Mouse (Mus musculus) hindbrain, embryonic 14.5 days (tissue): ENCODE measurements around the gene Sbno1. TPM values are rescaled to one million over a fixed set of nuclear protein-coding genes. Genes with fewer than 3 reads are reported as not detected.
A peak's percentile ranks its signal among the peaks of the same experiment; 100 is the strongest.

ENCODE experiments used
- ATAC-seq: fragments of 200-750 bp; cut with Nextera tagmentation; 2 replicates; pipeline ENCODE4 v1.8.0; 2017; ENCODE audit warnings: moderate number of reproducible peaks, mild to moderate bottlenecking, moderate TSS enrichment, moderate library complexity; ENCODE audit not compliant: low FRiP score
- DNase-seq: peaks from one replicate; pipeline ENCODE4 v3.0.0-alpha.2; 2015; ENCODE audit warnings: low spot score
- H3K27ac ChIP-seq: fragments of 300-500 bp; sonication (generic); 2 replicates; pipeline ENCODE4 v1.5.1; 2014; ENCODE audit warnings: mild to moderate bottlenecking, moderate library complexity
- H3K27me3 ChIP-seq: fragments of 300-500 bp; sonication (generic); 2 replicates; pipeline ENCODE4 v1.6.1; 2014; ENCODE audit warnings: mild to moderate bottlenecking, low read length, mixed read lengths; ENCODE audit not compliant: control insufficient read depth, insufficient read depth
- H3K36me3 ChIP-seq: fragments of 300-500 bp; sonication (generic); replicated peaks from 2 replicates; pipeline ENCODE4 v1.6.1; 2014; ENCODE audit not compliant: control insufficient read depth, insufficient read depth
- H3K4me1 ChIP-seq: fragments of 300-500 bp; sonication (generic); replicated peaks from 2 replicates; pipeline ENCODE4 v1.6.1; 2014; ENCODE audit warnings: antibody characterized with exemption, low read length, mixed read lengths; ENCODE audit not compliant: control insufficient read depth, insufficient read depth
- H3K4me2 ChIP-seq: fragments of 300-500 bp; sonication (generic); replicated peaks from 2 replicates; pipeline ENCODE4 v1.6.1; 2014; ENCODE audit warnings: mild to moderate bottlenecking, moderate library complexity
- H3K4me3 ChIP-seq: fragments of 300-500 bp; sonication (generic); replicated peaks from 2 replicates; pipeline ENCODE4 v1.5.1; 2014; ENCODE audit warnings: mild to moderate bottlenecking, low read length
- H3K9ac ChIP-seq: fragments of 300-500 bp; sonication (generic); 2 replicates; pipeline ENCODE4 v1.6.1; 2014
- H3K9me3 ChIP-seq: fragments of 300-500 bp; sonication (generic); 2 replicates; pipeline ENCODE4 v1.6.1; 2016; ENCODE audit warnings: low read length; ENCODE audit not compliant: control insufficient read depth
- WGBS: fragments of 180-500 bp; shearing (Covaris S2); extraction: QIAGEN DNeasy Blood & Tissue Kit; methylation state at CpG from one replicate; pipeline ENCODE4 v1.1.7; 2014; 5-methylcytosine and 5-hydroxymethylcytosine counted together
- microRNA-seq: library from miRNA; unstranded; fragments of <30 nt; microRNA quantifications from one replicate; pipeline ENCODE4, GENCODE M21; 2016
- polyA plus RNA-seq: library from polyadenylated mRNA; unstranded; fragments of >200 nt; fragmentation: Nextera tagmentation; extraction: Ambion mirVana; gene quantifications from 2 replicates; pipeline ENCODE4 v1.2.1, GENCODE M21; 2014

Gene Sbno1
- polyA plus RNA-seq, 1 experiment from 2014 or later = 87.6 TPM

GRCm38 (mm10) chr5:124337103-124337502, 88.7 kb downstream of the Sbno1 start:
- Histone ChIP-seq H3K4me3 (no peak overlapping the region), H3K36me3 (no peaks in the 10 kb centered on the region), H3K27me3 (no peaks in the 10 kb centered on the region), H3K9ac (no peak overlapping the region), H3K9me3 (no peaks in the 10 kb centered on the region), H3K4me2 (no peak overlapping the region), H3K27ac (no peak overlapping the region), H3K4me1 (peaks cover 5% of the 10 kb centered on the region; the same call in 1 of the 2 replicates)
- ATAC-seq = no peak
- 86% methylated on average over 9 of the region's 9 CpGs for WGBS
- no peak for DNase-seq

- Histone ChIP-seq H3K27ac (peak overlapping the region; percentile 85), H3K4me1 (peaks cover 5% of the 10 kb centered on the region; the same call in 1 of the 2 replicates), H3K4me3 (no peak overlapping the region), H3K4me2 (0 out of 2 replicates have a peak overlapping the region, but pooled peaks have one; percentile 1), H3K27me3 (no peaks in the 10 kb centered on the region), H3K9ac (peak overlapping the region; percentile 39; the same call in 1 of the 2 replicates), H3K9me3 (no peaks in the 10 kb centered on the region), H3K36me3 (no peaks in the 10 kb centered on the region)
- DNase-seq (peak; percentile 76), ATAC-seq (peak; percentile 88)
- 10% methylated on average over 6 of the region's 6 CpGs for WGBS
Measured at GRCm38 (mm10) chr5:124334392-124334791, 91.4 kb downstream of the Sbno1 start.

- Histone ChIP-seq H3K9me3 (no peaks in the 10 kb centered on the region), H3K27ac (no peak overlapping the region), H3K9ac (no peak overlapping the region), H3K36me3 (no peaks in the 10 kb centered on the region), H3K4me3 (no peak overlapping the region), H3K27me3 (no peaks in the 10 kb centered on the region), H3K4me1 (peaks cover 16% of the 10 kb centered on the region), H3K4me2 (no peak overlapping the region)
- DNase-seq = no peak
- WGBS = 95% methylated on average over 6 of the region's 6 CpGs
- ATAC-seq = no peak
Measured at GRCm38 (mm10) chr5:124330086-124330485, 95.7 kb downstream of the Sbno1 start.

GRCm38 (mm10) chr5:124327510-124328364, 98.1 kb downstream of the Sbno1 start, which contains the start of the genes Mphosph9 and 2810006K23Rik:
TSS of gene Mphosph9 (minus strand) at chr5:124327972.
TSS of gene 2810006K23Rik (plus strand) at chr5:124328089.
- Histone ChIP-seq H3K4me2 (peak within 1 kb of the TSS; percentile 85), H3K27ac (peak within 1 kb of the TSS; percentile 96), H3K36me3 (peaks cover 13% of the 10 kb centered on the region), H3K4me3 (peak within 1 kb of the TSS; percentile 62), H3K27me3 (no peaks in the 10 kb centered on the region), H3K4me1 (peaks cover 16% of the 10 kb centered on the region), H3K9ac (peak within 1 kb of the TSS; percentile 83), H3K9me3 (no peaks in the 10 kb centered on the region)
- under 1% methylated on average over 72 of the region's 72 CpGs for WGBS
- DNase-seq (peak; percentile 99), ATAC-seq (peak; percentile 97)

- H3K4me3 ChIP-seq = peak overlapping the region; percentile 62
- no peaks in the 10 kb centered on the region for H3K27me3 ChIP-seq
- H3K27ac ChIP-seq = peak overlapping the region; percentile 96
- no peak for ATAC-seq
- peak overlapping the region; percentile 85 for H3K4me2 ChIP-seq
- 3% methylated on average over 8 of the region's 8 CpGs for WGBS
- H3K9ac ChIP-seq = peak overlapping the region; percentile 83
- peak; percentile 35 for DNase-seq
- H3K4me1 ChIP-seq = peaks cover 16% of the 10 kb centered on the region
- no peaks in the 10 kb centered on the region for H3K9me3 ChIP-seq
- H3K36me3 ChIP-seq = peaks cover 21% of the 10 kb centered on the region
Measured at GRCm38 (mm10) chr5:124326829-124327228, 99.0 kb downstream of the Sbno1 start.

Small RNA genes within 50 kb of the gene (microRNA-seq; reads per million reads assigned to microRNA genes)
- 0.48 reads per million for gene Gm27486

Other genes starting within 250 kb of the Sbno1 start
- 13.5 and 15.1 TPM in 2 replicates for gene Pitpnm2, start 176.2 kb downstream of the Sbno1 start, polyA plus RNA-seq
- 10.1 and 12.6 TPM in 2 replicates for gene Mphosph9, start 98.0 kb downstream of the Sbno1 start, polyA plus RNA-seq
- gene 2810006K23Rik, start 97.9 kb downstream of the Sbno1 start, polyA plus RNA-seq = 9.4 and 10.2 TPM in 2 replicates
- 59.5 and 70.7 TPM in 2 replicates for gene Cdk2ap1, start 62.9 kb downstream of the Sbno1 start, polyA plus RNA-seq
- 23.1 and 23.2 TPM in 2 replicates for gene Kmt5a, start 13.9 kb upstream of the Sbno1 start, polyA plus RNA-seq
- gene Rilpl2, start 52.4 kb upstream of the Sbno1 start, polyA plus RNA-seq = 28.5 and 29.7 TPM in 2 replicates
- 8.5 and 9.0 TPM in 2 replicates for gene Snrnp35, start 57.1 kb upstream of the Sbno1 start, polyA plus RNA-seq
- gene Rilpl1, start 105.4 kb upstream of the Sbno1 start, polyA plus RNA-seq = 13.2 and 15.2 TPM in 2 replicates
- gene Tmed2, start 114.7 kb upstream of the Sbno1 start, polyA plus RNA-seq = 354 and 374 TPM in 2 replicates
- 18.8 and 22.7 TPM in 2 replicates for gene Ddx55, start 126.9 kb upstream of the Sbno1 start, polyA plus RNA-seq
- 67.8 TPM in 2 replicates for gene Eif2b1, start 153.1 kb upstream of the Sbno1 start, polyA plus RNA-seq
- 40.7 and 48.0 TPM in 2 replicates for gene Gtf2h3, start 153.1 kb upstream of the Sbno1 start, polyA plus RNA-seq
- gene Atp6v0a2, start 202.6 kb upstream of the Sbno1 start, polyA plus RNA-seq = 37.3 and 38.1 TPM in 2 replicates